Mouse (Mus musculus): Measurements from ENCODE around the gene Pafah1b3.
A peak's percentile ranks its signal among the peaks of the same experiment; 100 is the strongest.
"Not testable (repeated sequence)": the region's sequence is repeated elsewhere in the genome, so short reads cannot be mapped to it uniquely, and the experiment has no call there.

Pafah1b3 gene

GRCm38 (mm10) chr7:25269029-25269428 lies 28.8 kb downstream of the Pafah1b3 start:
- no peak for DNase-seq (ENCODE audit: low spot score in 2 of 2)

- no peak for DNase-seq (ENCODE audit: low spot score in 2 of 2)
Observed at GRCm38 (mm10) chr7:25268588-25268987, 29.2 kb downstream of the Pafah1b3 start.

GRCm38 (mm10) chr7:25267751-25268463 lies 29.9 kb downstream of the Pafah1b3 start:
- DNase-seq (ENCODE audit: low spot score in 2 of 2): peak; percentile 99 to 100

- peak; percentile 99 to 100 for DNase-seq (ENCODE audit: low spot score in 2 of 2)
Observed at GRCm38 (mm10) chr7:25267301-25267750, 30.5 kb downstream of the Pafah1b3 start, which contains the start of gene Cic. Cic (plus strand) TSS chr7:25267704.

GRCm38 (mm10) chr7:25266180-25266962 lies 31.4 kb downstream of the Pafah1b3 start:
- DNase-seq (ENCODE audit: low spot score in 2 of 2): no peak

GRCm38 (mm10) chr7:25265743-25266142 lies 32.0 kb downstream of the Pafah1b3 start:
- not testable (repeated sequence) for DNase-seq (ENCODE audit: low spot score in 2 of 2)

- no peak for DNase-seq (ENCODE audit: low spot score in 2 of 2)
Observed at GRCm38 (mm10) chr7:25263968-25264870, 33.6 kb downstream of the Pafah1b3 start.

GRCm38 (mm10) chr7:25261896-25262295 lies 35.9 kb downstream of the Pafah1b3 start:
- DNase-seq (ENCODE audit: low spot score in 2 of 2): no peak

GRCm38 (mm10) chr7:25251822-25252221 lies 46.0 kb downstream of the Pafah1b3 start:
- peak in 1 of 2 experiments; percentile 10 for DNase-seq (ENCODE audit: low spot score in 2 of 2)

- peak; percentile 60 to 67 for DNase-seq (ENCODE audit: low spot score in 2 of 2)
Observed at GRCm38 (mm10) chr7:25251071-25251791, 46.6 kb downstream of the Pafah1b3 start.

GRCm38 (mm10) chr7:25250141-25250972 lies 47.4 kb downstream of the Pafah1b3 start, which contains the start of gene Erf:
Erf (minus strand) TSS chr7:25250761.
- peak; percentile 93 for DNase-seq (ENCODE audit: low spot score in 2 of 2)

GRCm38 (mm10) chr7:25249314-25250140 lies 48.3 kb downstream of the Pafah1b3 start:
- peak; percentile 72 to 76 for DNase-seq (ENCODE audit: low spot score in 2 of 2)

GRCm38 (mm10) chr7:25248846-25249313 lies 48.9 kb downstream of the Pafah1b3 start:
- DNase-seq (ENCODE audit: low spot score in 2 of 2): peak in 1 of 2 experiments; percentile 31

- peak; percentile 78 to 82 for DNase-seq (ENCODE audit: low spot score in 2 of 2)
Observed at GRCm38 (mm10) chr7:25248018-25248647, 49.7 kb downstream of the Pafah1b3 start.

- no peak for DNase-seq (ENCODE audit: low spot score in 2 of 2)
Observed at GRCm38 (mm10) chr7:25247498-25247897, 50.3 kb downstream of the Pafah1b3 start.

- DNase-seq (ENCODE audit: low spot score in 2 of 2): no peak
Observed at GRCm38 (mm10) chr7:25246759-25247137, 51.0 kb downstream of the Pafah1b3 start.

- peak; percentile 68 to 77 for DNase-seq (ENCODE audit: low spot score in 2 of 2)
Observed at GRCm38 (mm10) chr7:25246079-25246758, 51.6 kb downstream of the Pafah1b3 start.
